Comparison of ENCODE assay signal across 24 mouse cellular contexts in the genomic region with DNA sequence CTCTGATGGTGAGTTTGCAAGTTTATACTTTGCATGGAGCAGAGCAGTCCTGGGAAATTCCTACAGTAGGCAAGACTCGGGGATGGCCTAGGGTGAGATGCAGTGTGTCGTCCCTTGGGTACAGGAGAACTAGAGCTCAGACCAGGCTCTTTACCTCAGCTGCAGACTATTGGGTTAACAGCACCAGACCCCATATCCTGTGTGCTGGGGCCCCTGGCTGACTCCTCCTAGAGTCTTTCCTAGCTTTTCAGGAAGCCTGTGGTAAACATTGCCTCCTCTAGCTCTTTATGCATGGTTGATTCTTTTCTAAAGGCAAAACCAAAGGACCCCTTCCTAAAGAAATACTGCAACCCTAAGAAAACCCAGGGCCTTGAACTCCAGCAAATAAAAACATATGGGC. TPM values are rescaled to one million over a fixed set of nuclear protein-coding genes. Genes with fewer than 3 reads are reported as not detected.
DNase-seq lines count a peak whose midpoint lies in the region; TF ChIP-seq lines count a peak whose summit lies in the region.
"Had no signal": no experiment of that assay in that cellular context is flagged by ENCODE, and none has a peak within 500 bp of the region (broad histone marks: within the 10 kb centered on the region; RNA-seq: fewer than 3 reads in every experiment).

No protein-coding gene starts in this region.

- DNase-seq in spleen, adult 2 months (ENCODE audit: low read depth in 1 of 2, low spot score in 2 of 2), result no peak
- no peak for DNase-seq in spleen, adult 12 weeks (ENCODE audit: low spot score)
- peak; percentile 14 to 30 for DNase-seq in thymus, postnatal 10 days (ENCODE audit: low spot score in 2 of 2)
- peak; percentile 41 to 50 for DNase-seq in thymus, postnatal 36 days
- no peak for DNase-seq in frontal cortex, postnatal 25 days (ENCODE audit: low spot score in 2 of 2)
- DNase-seq in left cerebral cortex, adult 2 months (ENCODE audit: extremely low spot score in 1 of 2, low spot score in 2 of 2), result no peak
- DNase-seq: adrenal gland, adult 2 months; adrenal gland, postnatal 14 days; cerebellum, adult 11 months; cerebellum, adult 8-10 months; cerebellum, postnatal 10 days; cerebellum, postnatal 36 days; embryo, embryonic 11 days; gastrocnemius, adult 2 months; gastrocnemius, postnatal 14 days; heart, adult 11 months had no signal

- peaks cover 4% of the 10 kb centered on the region; the same call in 1 of the 2 replicates for H3K4me1 ChIP-seq in spleen, adult 2 months (ENCODE audit: control insufficient read depth, insufficient read depth, insufficient read length)
- H3K4me1 ChIP-seq: hindbrain, embryonic 15.5 days had no signal

- no peak for TF ChIP-seq CTCF in spleen, adult 2 months (IDR thresholded peaks at IDR 0.05; ENCODE audit: extremely low read depth, insufficient read depth, insufficient read length, insufficient replicate concordance)
- no peak for TF ChIP-seq CTCF in left cerebral cortex, adult 2 months (IDR thresholded peaks at IDR 0.05)

- H3K36me3 ChIP-seq in spleen, adult 2 months (ENCODE audit: control insufficient read depth, insufficient read depth, low read length), result peaks cover 49% of the 10 kb centered on the region

- H3K27ac ChIP-seq in spleen, adult 2 months (ENCODE audit: insufficient read depth, low read length), result peak overlapping the region; percentile 39; the same call in 1 of the 2 replicates
- no peak overlapping the region for H3K27ac ChIP-seq in left cerebral cortex, adult 2 months
- H3K27ac ChIP-seq: embryonic facial prominence, embryonic 10.5 days; embryonic facial prominence, embryonic 13.5 days; forebrain, embryonic 12.5 days; forebrain, embryonic 15.5 days; gastrocnemius, adult 2 months; hindbrain, embryonic 12.5 days; hindbrain, embryonic 15.5 days had no signal

- intact Hi-C loops in left cerebral cortex, adult 2 months (cut with DNase I), result no loop called here

- H3K27me3 ChIP-seq in spleen, adult 2 months (ENCODE audit: control insufficient read depth, insufficient read depth, low read length), result no peaks in the 10 kb centered on the region
- H3K27me3 ChIP-seq: embryonic facial prominence, embryonic 13.5 days; forebrain, embryonic 12.5 days; forebrain, embryonic 15.5 days; hindbrain, embryonic 12.5 days; hindbrain, embryonic 15.5 days; Patski had no signal

- no peak for TF ChIP-seq POLR2A in spleen, adult 2 months (IDR thresholded peaks at IDR 0.05; ENCODE audit: low read depth, low read length)

- H3K4me3 ChIP-seq in spleen, adult 2 months (ENCODE audit: extremely low read depth, insufficient read depth, insufficient read length), result no peak overlapping the region
- H3K4me3 ChIP-seq in left cerebral cortex, adult 2 months, result no peak overlapping the region
- H3K4me3 ChIP-seq: embryonic facial prominence, embryonic 10.5 days; embryonic facial prominence, embryonic 13.5 days; erythroblast, embryonic 14.5 days; forebrain, embryonic 12.5 days; forebrain, embryonic 15.5 days; gastrocnemius, adult 2 months; hindbrain, embryonic 12.5 days; hindbrain, embryonic 15.5 days had no signal

- 27% methylated on average over 2 of the region's 2 CpGs for WGBS in spleen, adult 2 months

RNA-seq across cellular contexts. Expression of a gene that starts 31.7 kb away (rescaled TPM):
- 21.1 and 21.9 TPM in 2 replicates for polyA plus RNA-seq in spleen, adult 2 months (2012; rRNA removed)
- 100 to 1,000 TPM; 159 to 168 TPM for total RNA-seq in left cerebral cortex, adult 2 months (2021)

RNA-seq across cellular contexts. Expression of a gene that starts 43.1 kb away (rescaled TPM):
- polyA plus RNA-seq in spleen, adult 2 months (2012; rRNA removed), result 42.5 and 46.2 TPM in 2 replicates
- total RNA-seq in left cerebral cortex, adult 2 months (2021), result 10 to 100 TPM; 34.5 to 36.6 TPM

Comparison
In these comparisons a context has a peak if more than half of its experiments do, and no peak if none do; other contexts are left out.
1. DNase-seq: peak in thymus, postnatal 10 days (2 of 2) and thymus, postnatal 36 days (2 of 2); none in spleen, adult 2 months (0 of 2), spleen, adult 12 weeks (single experiment), frontal cortex, postnatal 25 days (0 of 2) and left cerebral cortex, adult 2 months (0 of 2).